Mouse (Mus musculus) fibroblast of lung, adult 2 months (primary cell): ENCODE data around the gene Phf14.
A peak's percentile ranks its signal among the peaks of the same experiment; 100 is the strongest.
"Not testable (repeated sequence)": the region's sequence is repeated elsewhere in the genome, so short reads cannot be mapped to it uniquely, and the experiment has no call there.

ENCODE experiments used
- DNase-seq: peaks from one replicate; pipeline ENCODE4 v3.0.0-alpha.2; 2011; ENCODE audit warnings: low read depth

The Phf14 gene

GRCm38 (mm10) chr6:11907269-11908032, at the start of gene Phf14, which contains the start of gene Ndufa4:
Phf14 (plus strand) TSS chr6:11907809.
Ndufa4 (minus strand) TSS chr6:11907497.
- DNase-seq = peak; percentile 93

- not testable (repeated sequence) for DNase-seq
Measured at GRCm38 (mm10) chr6:11875364-11875763, 32.2 kb upstream of the Phf14 start.

- DNase-seq = no peak
Measured at GRCm38 (mm10) chr6:11900809-11901310, 6.7 kb upstream of the Phf14 start.

GRCm38 (mm10) chr6:11906890-11907268, 730 bp upstream of the Phf14 start:
- DNase-seq = no peak

- no peak for DNase-seq
Measured at GRCm38 (mm10) chr6:11908170-11908569, 561 bp downstream of the Phf14 start.

- DNase-seq = peak; percentile 73
Measured at GRCm38 (mm10) chr6:11925496-11926041, 18.0 kb downstream of the Phf14 start.

GRCm38 (mm10) chr6:11926082-11926595, 18.5 kb downstream of the Phf14 start:
- no peak for DNase-seq

GRCm38 (mm10) chr6:11927485-11927884, 19.9 kb downstream of the Phf14 start:
- no peak for DNase-seq

GRCm38 (mm10) chr6:11933403-11933802, 25.8 kb downstream of the Phf14 start:
- no peak for DNase-seq

GRCm38 (mm10) chr6:11940895-11941294, 33.3 kb downstream of the Phf14 start:
- DNase-seq = no peak

GRCm38 (mm10) chr6:11942089-11942488, 34.5 kb downstream of the Phf14 start:
- DNase-seq = no peak

- no peak for DNase-seq
Measured at GRCm38 (mm10) chr6:11948100-11948499, 40.5 kb downstream of the Phf14 start.

GRCm38 (mm10) chr6:11960172-11960571, 52.6 kb downstream of the Phf14 start:
- no peak for DNase-seq

- DNase-seq = no peak
Measured at GRCm38 (mm10) chr6:11993782-11994181, 86.2 kb downstream of the Phf14 start.

GRCm38 (mm10) chr6:11998576-11998975, 91.0 kb downstream of the Phf14 start:
- peak; percentile 14 for DNase-seq

GRCm38 (mm10) chr6:11999506-11999905, 91.9 kb downstream of the Phf14 start:
- DNase-seq = no peak

- no peak for DNase-seq
Measured at GRCm38 (mm10) chr6:12005455-12005854, 97.8 kb downstream of the Phf14 start.

GRCm38 (mm10) chr6:12006001-12006400, 98.4 kb downstream of the Phf14 start:
- DNase-seq = no peak

GRCm38 (mm10) chr6:12012103-12012502, 104.5 kb downstream of the Phf14 start:
- no peak for DNase-seq

GRCm38 (mm10) chr6:12014035-12014434, 106.4 kb downstream of the Phf14 start:
- no peak for DNase-seq

GRCm38 (mm10) chr6:12014733-12015132, 107.1 kb downstream of the Phf14 start:
- DNase-seq = no peak

GRCm38 (mm10) chr6:12019736-12020135, 112.1 kb downstream of the Phf14 start:
- DNase-seq = no peak

GRCm38 (mm10) chr6:12020156-12020555, 112.5 kb downstream of the Phf14 start:
- DNase-seq = no peak
